Comparison of ENCODE assay signal across 21 mouse cellular contexts in genomic region chr13:41554401-41554800, GRCm38 (mm10). TPM values are rescaled to one million over a fixed set of nuclear protein-coding genes. Genes with fewer than 3 reads are reported as not detected.
DNase-seq lines count a peak whose midpoint lies in the region; ATAC-seq and TF ChIP-seq lines count a peak whose summit lies in the region.
"Had no signal": no experiment of that assay in that cellular context is flagged by ENCODE, and none has a peak within 500 bp of the region (broad histone marks: within the 10 kb centered on the region; RNA-seq: fewer than 3 reads in every experiment).

No protein-coding gene starts in this region.

- peak overlapping the region; percentile 20 for H3K27ac ChIP-seq in heart, adult 2 months
- H3K27ac ChIP-seq in heart, embryonic 10.5 days = no peak overlapping the region
- H3K27ac ChIP-seq in brown adipose tissue, adult 24 weeks (replicated peaks; ENCODE audit: low read depth, low read length) = peak overlapping the region; percentile 98
- H3K27ac ChIP-seq: embryonic facial prominence, embryonic 15.5 days; heart, embryonic 13.5 days; hindbrain, embryonic 12.5 days; hindbrain, embryonic 15.5 days had no signal

- TF ChIP-seq POLR2A in heart, adult 2 months (IDR thresholded peaks at IDR 0.05; ENCODE audit: insufficient read depth, low read depth, low read length) = no peak

- H3K4me3 ChIP-seq in heart, adult 2 months = no peak overlapping the region
- H3K4me3 ChIP-seq in heart, embryonic 10.5 days = no peak overlapping the region
- H3K4me3 ChIP-seq in brown adipose tissue, adult 24 weeks (ENCODE audit: insufficient read depth, low read depth, low read length) = no peak overlapping the region
- H3K4me3 ChIP-seq: embryonic facial prominence, embryonic 15.5 days; heart, embryonic 13.5 days; hindbrain, embryonic 12.5 days; hindbrain, embryonic 15.5 days had no signal

- H3K9ac ChIP-seq in heart, adult 2 months (ENCODE audit: low read depth, low read length) = no peak overlapping the region
- H3K9ac ChIP-seq: embryonic facial prominence, embryonic 15.5 days; heart, embryonic 13.5 days; hindbrain, embryonic 12.5 days; hindbrain, embryonic 15.5 days had no signal

- TF ChIP-seq EP300 in heart, adult 2 months (IDR thresholded peaks at IDR 0.05; ENCODE audit: insufficient read depth, low read depth, low read length) = no peak

- intact Hi-C loops in gastrocnemius, postnatal 14 days (cut with DNase I; ENCODE audit: low total_unique reads) = loop anchor here (10.0 kb wide), 1 partner anchor 90 kb away; no protein-coding TSS in a partner anchor
- intact Hi-C loops in heart, adult 2 months (cut with DNase I) = no loop called here

- no peaks in the 10 kb centered on the region for H3K9me3 ChIP-seq in heart, embryonic 10.5 days
- H3K9me3 ChIP-seq: embryonic facial prominence, embryonic 15.5 days; heart, embryonic 13.5 days; hindbrain, embryonic 12.5 days; hindbrain, embryonic 15.5 days had no signal

- ATAC-seq in megakaryocyte, adult 5-6 weeks (ENCODE audit: poor library complexity, severe bottlenecking) = no peak
- ATAC-seq: CD4-positive, CD25-positive, alpha-beta regulatory T cell, adult 4 months; forebrain, embryonic 14.5 days; intestine, postnatal 0 days had no signal

- H3K79me2 ChIP-seq in heart, adult 2 months (replicated peaks; ENCODE audit: control insufficient read depth, insufficient read depth, low read length) = no peaks in the 10 kb centered on the region

- TF ChIP-seq CTCF in heart, adult 2 months (IDR thresholded peaks at IDR 0.05) = no peak

- no peaks in the 10 kb centered on the region; the same call in 1 of the 2 replicates for H3K4me1 ChIP-seq in heart, adult 2 months (ENCODE audit: control insufficient read depth, insufficient read depth, low read length)
- H3K4me1 ChIP-seq in heart, embryonic 10.5 days = 0 out of 2 replicates have a peak, but pooled peaks cover 2% of the 10 kb centered on the region
- peaks cover 10% of the 10 kb centered on the region; the same call in 1 of the 2 replicates for H3K4me1 ChIP-seq in brown adipose tissue, adult 24 weeks (ENCODE audit: control insufficient read depth, insufficient read depth, insufficient read length, low read length)
- H3K4me1 ChIP-seq: heart, embryonic 13.5 days; hindbrain, embryonic 12.5 days; hindbrain, embryonic 15.5 days had no signal

- WGBS in heart, adult 2 months = 64% methylated on average over 7 of the region's 7 CpGs
- 72% methylated on average over 7 of the region's 7 CpGs for WGBS in heart, embryonic 10.5 days

- no peaks in the 10 kb centered on the region for H3K27me3 ChIP-seq in heart, adult 2 months (ENCODE audit: control insufficient read depth, insufficient read depth, low read length)
- no peaks in the 10 kb centered on the region for H3K27me3 ChIP-seq in heart, embryonic 10.5 days (ENCODE audit: insufficient read depth, poor library complexity, severe bottlenecking)
- H3K27me3 ChIP-seq: embryonic facial prominence, embryonic 15.5 days; hindbrain, embryonic 12.5 days; hindbrain, embryonic 15.5 days had no signal

- peak; percentile 9 for DNase-seq in gastrocnemius, adult 18-20 months (ENCODE audit: low spot score)
- DNase-seq in gastrocnemius, postnatal 14 days = no peak
- DNase-seq in heart, adult 2 months = no peak
- no peak for DNase-seq in heart, embryonic 10.5 days (ENCODE audit: low spot score)
- DNase-seq: adrenal gland, adult 8-10 months; cerebellum, adult 11-12 months; cerebellum, adult 8-10 months; cerebellum, postnatal 10 days; cerebellum, postnatal 36 days; embryo, embryonic 11 days; gastrocnemius, postnatal 25 days; kidney, adult 2 months had no signal

- no peaks in the 10 kb centered on the region for H3K36me3 ChIP-seq in heart, adult 2 months (ENCODE audit: control insufficient read depth, insufficient read depth, low read length)
- H3K36me3 ChIP-seq in heart, embryonic 10.5 days = no peaks in the 10 kb centered on the region
- H3K36me3 ChIP-seq: embryonic facial prominence, embryonic 15.5 days; heart, embryonic 13.5 days; hindbrain, embryonic 12.5 days; hindbrain, embryonic 15.5 days had no signal

RNA-seq across cellular contexts. Expression of gene Tmem170b, which starts 51.3 kb away (rescaled TPM):
- 10 to 100 TPM; 28.1 to 28.7 TPM for total RNA-seq in gastrocnemius, adult 18-20 months (2021)
- 10 to 100 TPM; 16.7 to 17.1 TPM for total RNA-seq in gastrocnemius, postnatal 14 days (2021)
- total RNA-seq in heart, adult 2 months (2021) = 10 to 100 TPM; 22.0 to 27.1 TPM
- 3.6 and 7.1 TPM in 2 replicates for polyA plus RNA-seq in heart, adult 2 months (2012; rRNA removed)
- 11.5 and 15.5 TPM in 2 replicates for polyA plus RNA-seq in heart, embryonic 10.5 days (2016; fragmentation: Nextera tagmentation; extraction: Ambion mirVana)
- 6.0 and 9.3 TPM in 2 replicates for polyA plus RNA-seq in brown adipose tissue, adult 24 weeks (2012; ENCODE audit: insufficient read depth, insufficient read length, missing spikeins)
- total RNA-seq in megakaryocyte, adult 5-6 weeks (2015) = 34.9 and 41.4 TPM in 2 replicates
- 26.7 and 31.3 TPM in 2 replicates for total RNA-seq in megakaryocyte, adult 5-6 weeks (2017)
